Mouse (Mus musculus) megakaryocyte, embryonic 14.5 days (primary cell): ENCODE results near the gene Higd1a.

Source experiments
- FLI1 ChIP-seq: IDR thresholded peaks from 2 replicates; pipeline ENCODE4 v1.6.1; 2012; ENCODE audit warnings: low read length, inconsistent platforms, mixed read lengths
- GATA1 ChIP-seq: IDR thresholded peaks from 3 replicates; pipeline ENCODE4 v1.6.1; 2012; ENCODE audit warnings: mixed read lengths, low read length, inconsistent platforms, borderline replicate concordance

- TF ChIP-seq GATA1 (no peak), FLI1 (no peak)
Measured at GRCm38 (mm10) chr9:121846526-121847118, 11.5 kb downstream of the Higd1a start.
